Mouse (Mus musculus) heart, embryonic 15.5 days (tissue): ENCODE results near the gene Krt13. TPM values are rescaled to one million over a fixed set of nuclear protein-coding genes. Genes with fewer than 3 reads are reported as not detected.

ENCODE experiments used
- ATAC-seq: fragments of 200-750 bp; cut with Nextera tagmentation; replicated peaks from 2 replicates; pipeline ENCODE4 v1.8.0; 2017; ENCODE audit warnings: low read depth, moderate TSS enrichment; ENCODE audit not compliant: insufficient number of reproducible peaks, insufficient read depth, low FRiP score
- H3K27ac ChIP-seq: fragments of 300-500 bp; sonication (generic); 2 replicates; pipeline ENCODE4 v1.5.1; 2015; ENCODE audit warnings: mild to moderate bottlenecking, inconsistent platforms
- H3K27me3 ChIP-seq: fragments of 300-500 bp; sonication (generic); 2 replicates; pipeline ENCODE4 v1.6.1; 2015; ENCODE audit warnings: inconsistent platforms
- H3K36me3 ChIP-seq: fragments of 300-500 bp; sonication (generic); 2 replicates; pipeline ENCODE4 v1.6.1; 2015; ENCODE audit warnings: mild to moderate bottlenecking, inconsistent platforms
- H3K4me1 ChIP-seq: fragments of 300-500 bp; sonication (generic); replicated peaks from 2 replicates; pipeline ENCODE4 v1.6.1; 2015; ENCODE audit warnings: inconsistent platforms
- H3K4me2 ChIP-seq: fragments of 300-500 bp; sonication (generic); 2 replicates; pipeline ENCODE4 v1.6.1; 2015; ENCODE audit warnings: inconsistent platforms, mild to moderate bottlenecking, moderate library complexity
- H3K4me3 ChIP-seq: fragments of 300-500 bp; sonication (generic); 2 replicates; pipeline ENCODE4 v1.5.1; 2015; ENCODE audit warnings: mild to moderate bottlenecking, inconsistent platforms
- H3K9ac ChIP-seq: fragments of 300-500 bp; sonication (generic); 2 replicates; pipeline ENCODE4 v1.6.1; 2015; ENCODE audit warnings: mild to moderate bottlenecking, inconsistent platforms
- H3K9me3 ChIP-seq: fragments of 300-500 bp; sonication (generic); replicated peaks from 2 replicates; pipeline ENCODE4 v1.6.1; 2016; ENCODE audit warnings: inconsistent platforms
- WGBS: fragments of 180-500 bp; shearing (Covaris S2); methylation state at CpG from one replicate; pipeline ENCODE4 v1.1.7; 2015; ENCODE audit warnings: mixed read lengths; 5-methylcytosine and 5-hydroxymethylcytosine counted together
- polyA plus RNA-seq: library from polyadenylated mRNA; unstranded; fragments of >200 nt; fragmentation: Nextera tagmentation; extraction: Ambion mirVana; gene quantifications from 2 replicates; pipeline ENCODE4 v1.2.1, GENCODE M21; 2015

Krt13 gene
- polyA plus RNA-seq, 1 experiment from 2014 or later, result 0.45 TPM

DNA sequence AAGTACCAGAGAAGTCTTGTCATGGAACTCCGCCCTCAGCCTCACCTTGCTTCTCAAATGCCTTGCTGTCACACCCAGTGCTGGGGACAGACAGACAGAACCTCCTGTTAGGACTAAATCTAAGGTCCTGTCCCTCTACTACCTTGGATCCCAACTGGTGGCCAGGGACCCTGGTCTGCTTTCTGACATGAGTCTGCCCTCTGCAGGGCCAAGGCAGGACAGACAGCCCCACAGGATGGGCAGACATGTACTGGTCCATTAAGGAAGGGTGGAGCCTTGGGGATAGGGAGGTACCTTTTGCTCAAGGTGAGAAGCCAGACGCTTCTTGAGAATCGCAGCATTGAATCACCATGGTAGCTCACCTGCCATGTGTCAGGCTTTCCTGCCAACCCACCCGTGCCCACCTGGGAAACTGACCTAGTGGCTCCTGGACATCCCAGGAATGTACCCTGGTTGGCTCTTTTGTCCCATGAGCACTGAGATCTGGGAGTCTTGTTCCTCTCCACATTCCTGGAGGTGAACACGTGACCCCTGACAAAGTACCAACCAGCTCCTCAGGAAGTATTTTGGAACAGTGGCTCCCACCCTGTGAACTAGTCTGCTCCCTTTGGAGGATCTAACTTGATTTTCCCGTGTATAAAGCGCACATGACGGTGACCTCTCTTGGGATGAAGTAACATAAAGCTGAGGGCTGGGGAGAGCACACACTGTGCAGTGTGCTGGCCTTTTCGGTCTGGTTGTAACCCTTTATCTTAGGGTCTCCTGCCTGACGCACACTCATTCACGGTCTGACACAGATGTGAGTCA lies 8.2 kb downstream of the Krt13 start:
- no peaks in the 10 kb centered on the region for H3K27me3 ChIP-seq
- no peak overlapping the region for H3K4me2 ChIP-seq
- H3K9ac ChIP-seq, result no peak overlapping the region
- H3K9me3 ChIP-seq, result no peaks in the 10 kb centered on the region
- no peaks in the 10 kb centered on the region for H3K4me1 ChIP-seq
- H3K27ac ChIP-seq, result no peak overlapping the region
- H3K4me3 ChIP-seq, result no peak overlapping the region
- WGBS, result 67% methylated on average over 11 of the region's 11 CpGs
- no peak for ATAC-seq
- H3K36me3 ChIP-seq, result no peaks in the 10 kb centered on the region

DNA sequence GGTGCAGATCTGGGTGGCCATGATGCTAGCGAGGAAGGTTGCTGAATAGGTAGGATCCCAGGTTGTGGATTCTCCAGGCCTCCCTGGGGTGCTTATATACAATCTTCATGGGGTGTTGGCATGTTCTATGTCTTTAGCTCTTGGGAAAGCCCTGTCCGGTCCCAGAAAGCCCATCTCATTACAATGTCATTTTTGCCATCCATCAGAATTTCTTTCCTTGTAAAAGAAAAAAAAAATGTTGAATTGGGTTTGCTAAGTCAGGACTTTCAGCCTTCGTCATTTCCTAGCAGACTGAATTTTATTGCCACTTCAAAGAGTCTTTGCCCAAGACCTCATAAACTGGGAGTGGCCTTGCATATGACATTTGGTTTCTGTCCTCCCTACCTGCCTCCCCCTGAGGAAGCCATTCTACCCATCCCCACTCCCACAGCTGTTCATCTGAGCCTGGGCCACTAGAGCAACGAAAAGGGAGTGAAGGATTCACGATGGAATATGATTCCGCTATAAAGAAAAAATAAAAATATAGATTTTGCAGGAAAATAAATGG lies 15.7 kb downstream of the Krt13 start, which contains the start of gene Krt36:
Krt36 (minus strand) TSS at position 51 of the 547 bp plus-strand sequence.
- H3K4me2 ChIP-seq, result no peak within 1 kb of the TSS
- no peak for ATAC-seq
- no peaks in the 10 kb centered on the region for H3K4me1 ChIP-seq
- H3K9me3 ChIP-seq, result no peaks in the 10 kb centered on the region
- H3K4me3 ChIP-seq, result no peak within 1 kb of the TSS
- no peaks in the 10 kb centered on the region for H3K27me3 ChIP-seq
- 82% methylated on average over 6 of the region's 6 CpGs for WGBS
- no peaks in the 10 kb centered on the region for H3K36me3 ChIP-seq
- H3K27ac ChIP-seq, result no peak within 1 kb of the TSS
- no peak within 1 kb of the TSS for H3K9ac ChIP-seq

DNA sequence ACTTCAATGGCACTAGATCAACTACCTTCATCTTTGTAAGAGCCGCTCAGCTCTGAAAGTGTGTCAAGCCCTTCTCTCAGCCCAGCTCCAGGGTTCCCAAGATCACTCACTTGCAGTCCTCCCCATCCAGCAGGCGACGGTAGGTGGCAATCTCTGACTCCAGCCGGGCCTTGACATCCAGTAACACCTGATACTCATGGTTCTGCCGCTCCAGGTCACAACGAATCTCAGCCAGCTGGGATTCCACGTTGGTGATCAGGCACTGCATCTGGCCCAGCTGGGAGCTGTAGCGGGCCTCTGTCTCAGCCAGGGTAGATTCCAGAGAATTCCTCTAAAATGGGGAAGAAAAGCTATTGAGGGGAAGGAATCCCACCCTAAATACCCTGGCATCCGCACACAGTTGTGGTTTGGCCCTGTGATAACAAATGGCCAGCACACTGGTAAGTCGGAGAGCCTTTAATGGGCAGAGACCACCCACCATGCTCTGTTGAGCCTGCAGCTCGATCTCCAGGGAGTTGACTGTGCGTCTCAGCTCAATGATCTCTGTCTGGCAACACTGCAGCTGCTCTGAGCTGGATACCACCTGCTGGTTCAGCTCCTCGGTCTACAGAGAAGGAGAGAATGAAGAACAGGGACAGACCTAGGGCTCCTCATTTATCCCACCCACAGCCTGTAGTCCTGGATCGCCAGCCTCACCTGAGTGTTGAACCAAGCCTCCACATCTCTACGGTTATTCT lies 18.5 kb downstream of the Krt13 start:
- no peaks in the 10 kb centered on the region for H3K27me3 ChIP-seq
- no peak overlapping the region for H3K9ac ChIP-seq
- H3K27ac ChIP-seq, result no peak overlapping the region
- no peaks in the 10 kb centered on the region for H3K9me3 ChIP-seq
- ATAC-seq, result no peak
- 49% methylated on average over 15 of the region's 15 CpGs for WGBS
- H3K4me2 ChIP-seq, result no peak overlapping the region
- H3K4me3 ChIP-seq, result no peak overlapping the region
- no peaks in the 10 kb centered on the region for H3K36me3 ChIP-seq
- no peaks in the 10 kb centered on the region for H3K4me1 ChIP-seq

DNA sequence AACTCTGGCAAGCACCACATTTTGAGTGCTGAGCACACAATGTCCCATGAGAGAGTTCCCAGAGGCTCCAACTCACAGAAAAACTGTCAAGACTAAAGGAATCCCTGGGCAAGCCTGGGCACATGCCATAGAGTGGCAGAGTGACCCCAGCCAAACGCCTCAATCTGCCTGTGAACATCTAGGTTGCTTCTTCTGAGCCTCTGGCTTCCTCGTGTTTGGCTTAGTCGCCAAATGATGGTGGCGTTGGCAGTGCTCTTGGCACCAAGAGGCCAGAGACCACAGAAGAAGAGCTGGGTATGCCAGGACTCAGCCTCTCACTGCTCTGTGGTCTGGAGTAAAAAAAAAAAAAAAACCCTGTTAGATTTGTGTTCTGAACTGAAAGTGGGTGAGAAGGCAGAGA lies 21.0 kb downstream of the Krt13 start:
- no peaks in the 10 kb centered on the region for H3K4me1 ChIP-seq
- no peaks in the 10 kb centered on the region for H3K9me3 ChIP-seq
- H3K27ac ChIP-seq, result no peak overlapping the region
- no peaks in the 10 kb centered on the region for H3K36me3 ChIP-seq
- ATAC-seq, result no peak
- WGBS, result 85% methylated on average over 4 of the region's 4 CpGs
- H3K27me3 ChIP-seq, result no peaks in the 10 kb centered on the region
- H3K4me2 ChIP-seq, result no peak overlapping the region
- H3K9ac ChIP-seq, result no peak overlapping the region
- no peak overlapping the region for H3K4me3 ChIP-seq

DNA sequence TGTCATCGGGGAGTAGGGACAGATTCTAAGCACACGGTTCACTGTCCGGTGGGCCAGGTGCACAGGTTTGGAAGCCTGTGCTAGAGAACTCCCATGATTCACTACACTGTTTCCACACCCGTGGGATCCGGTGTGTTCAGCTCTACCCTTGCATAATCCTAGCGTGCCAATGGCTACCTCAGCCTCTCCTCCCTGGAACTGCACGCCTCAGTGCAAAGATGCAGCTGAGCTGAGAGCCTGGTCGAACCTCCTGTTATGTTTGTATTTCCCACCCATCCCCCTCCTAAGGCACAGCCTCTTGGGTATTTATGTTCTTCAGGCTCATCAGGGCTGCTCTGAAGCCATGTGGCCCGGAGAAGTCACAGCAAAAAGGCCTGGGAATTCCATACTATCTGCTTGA lies 23.5 kb downstream of the Krt13 start:
- Histone ChIP-seq H3K36me3 (no peaks in the 10 kb centered on the region), H3K9ac (no peak overlapping the region), H3K4me1 (no peaks in the 10 kb centered on the region), H3K27ac (no peak overlapping the region), H3K4me2 (no peak overlapping the region), H3K27me3 (no peaks in the 10 kb centered on the region), H3K4me3 (no peak overlapping the region), H3K9me3 (no peaks in the 10 kb centered on the region)
- no peak for ATAC-seq
- WGBS, result 61% methylated on average over 9 of the region's 9 CpGs

DNA sequence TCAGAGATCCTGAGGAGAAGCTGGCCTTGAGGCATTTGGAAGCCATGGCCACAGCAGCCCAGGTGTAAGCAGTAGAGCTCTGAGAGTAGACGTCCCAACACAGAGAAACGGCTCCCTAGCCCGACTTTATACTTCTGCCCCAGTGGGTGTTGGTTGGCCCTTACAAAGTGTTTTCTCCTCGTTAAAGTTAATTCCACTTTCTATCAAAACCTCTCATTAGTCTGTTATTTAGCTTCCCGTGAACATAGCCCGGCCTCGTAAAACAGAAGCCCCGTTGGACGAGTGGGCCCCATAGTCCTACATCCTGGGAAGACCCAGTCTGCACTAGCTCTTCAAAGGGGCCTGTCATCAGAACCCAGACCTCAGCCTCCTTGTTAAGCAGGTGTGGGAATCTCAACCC lies 25.2 kb downstream of the Krt13 start, which contains the start of gene Krt35:
Krt35 (minus strand) TSS at position 101 of the 400 bp plus-strand sequence.
- 80% methylated on average over 9 of the region's 9 CpGs for whole genome bisulfite sequencing
- Histone ChIP-seq H3K36me3 (no peaks in the 10 kb centered on the region), H3K9me3 (no peaks in the 10 kb centered on the region), H3K4me2 (no peak within 1 kb of the TSS), H3K27ac (no peak within 1 kb of the TSS), H3K9ac (no peak within 1 kb of the TSS), H3K4me1 (no peaks in the 10 kb centered on the region), H3K4me3 (no peak within 1 kb of the TSS), H3K27me3 (no peaks in the 10 kb centered on the region)
- ATAC-seq, result no peak

DNA sequence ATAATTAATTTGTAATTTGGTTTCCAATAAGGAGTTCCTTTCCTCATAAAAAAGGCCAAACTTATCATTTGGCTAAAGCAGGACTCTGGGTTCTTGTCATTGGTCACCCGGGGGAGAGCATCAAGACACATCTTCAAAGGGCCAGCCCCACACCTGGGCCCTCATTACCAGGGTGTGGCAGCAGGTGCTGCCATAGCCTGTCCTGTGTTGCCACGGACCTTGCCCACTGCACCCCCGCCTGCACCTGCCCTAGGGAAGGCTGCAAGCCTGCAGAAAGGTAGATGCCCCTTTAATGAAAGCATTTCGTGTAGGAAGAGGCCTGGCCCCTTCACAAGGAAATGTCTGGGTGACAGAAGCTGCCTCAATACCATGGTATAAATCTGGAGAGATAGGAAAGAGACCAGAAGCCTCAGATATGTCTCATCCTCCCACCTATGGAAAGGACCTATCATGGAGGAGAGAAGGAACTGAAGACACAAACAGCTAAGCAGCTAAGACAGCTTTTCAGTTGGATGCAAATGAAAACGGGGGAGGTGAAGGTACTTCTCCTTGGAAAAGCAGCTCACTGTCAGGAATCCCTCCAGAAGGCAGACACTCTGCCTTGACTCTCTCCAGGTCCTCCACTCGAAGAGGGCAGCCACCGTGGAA lies 32.9 kb downstream of the Krt13 start:
- Histone ChIP-seq H3K27ac (no peak overlapping the region), H3K4me2 (no peak overlapping the region), H3K36me3 (no peaks in the 10 kb centered on the region), H3K4me3 (no peak overlapping the region), H3K27me3 (no peaks in the 10 kb centered on the region), H3K9me3 (no peaks in the 10 kb centered on the region), H3K4me1 (no peaks in the 10 kb centered on the region), H3K9ac (no peak overlapping the region)
- WGBS, result 63% methylated on average over 7 of the region's 7 CpGs
- no peak for ATAC-seq

DNA sequence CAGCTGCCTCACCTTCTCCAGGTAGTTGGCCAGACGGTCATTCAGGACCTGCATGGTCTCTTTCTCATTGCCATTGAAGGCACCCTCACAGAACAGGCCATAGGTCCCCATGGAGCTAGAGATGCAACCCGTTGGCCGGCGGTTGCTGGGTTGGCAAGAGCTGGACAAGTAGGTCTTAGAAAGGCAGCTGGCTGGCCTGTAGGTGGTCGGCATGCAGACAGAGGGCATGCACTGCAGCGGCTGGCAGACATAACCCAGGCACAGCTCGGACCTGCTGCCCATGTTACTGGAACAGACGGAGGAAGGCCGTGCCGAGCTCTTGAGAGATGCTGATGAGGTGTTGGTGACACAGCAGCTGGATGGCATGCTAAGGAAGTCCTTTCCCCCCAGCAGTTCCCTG lies 33.5 kb downstream of the Krt13 start, which contains the start of gene Krt32:
Krt32 (minus strand) TSS at position 366 of the 400 bp plus-strand sequence.
- Histone ChIP-seq H3K36me3 (no peaks in the 10 kb centered on the region), H3K9ac (no peak within 1 kb of the TSS), H3K4me1 (no peaks in the 10 kb centered on the region), H3K27me3 (no peaks in the 10 kb centered on the region), H3K27ac (no peak within 1 kb of the TSS), H3K4me3 (no peak within 1 kb of the TSS), H3K9me3 (no peaks in the 10 kb centered on the region), H3K4me2 (no peak within 1 kb of the TSS)
- WGBS, result 81% methylated on average over 10 of the region's 10 CpGs
- no peak for ATAC-seq

DNA sequence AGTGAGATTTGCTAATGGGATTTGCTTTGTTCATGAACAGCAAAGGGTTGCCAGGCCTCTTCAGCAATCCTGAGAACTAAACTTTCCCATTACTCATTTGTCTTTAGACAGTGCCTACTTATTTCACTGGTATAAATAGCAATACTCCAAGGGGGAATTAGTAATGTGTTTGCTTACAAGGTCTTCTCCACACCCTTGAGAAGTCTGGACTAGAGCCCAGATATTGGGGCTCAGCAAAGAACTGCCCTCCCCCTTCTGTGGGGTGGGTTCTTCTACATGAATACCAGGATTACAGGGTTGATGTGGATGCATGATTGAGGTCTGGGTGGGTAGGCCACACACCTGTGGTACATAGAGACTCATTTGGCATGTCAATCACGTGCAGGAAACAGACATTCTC lies 47.5 kb downstream of the Krt13 start:
- ATAC-seq, result no peak
- 49% methylated on average over 1 of the region's 1 CpGs for WGBS
- Histone ChIP-seq H3K9ac (no peak overlapping the region), H3K9me3 (no peaks in the 10 kb centered on the region), H3K4me3 (no peak overlapping the region), H3K27me3 (no peaks in the 10 kb centered on the region), H3K36me3 (no peaks in the 10 kb centered on the region), H3K27ac (no peak overlapping the region), H3K4me2 (no peak overlapping the region), H3K4me1 (no peaks in the 10 kb centered on the region)
